Mouse (Mus musculus): ENCODE data around the gene Ifitm2. TPM values are rescaled to one million over a fixed set of nuclear protein-coding genes. Genes with fewer than 3 reads are reported as not detected.

Gene Ifitm2
- total and polyA plus RNA-seq, 3 experiments, result 136 to 381 (median 213) TPM

GRCm38 (mm10) chr7:140990185-140990584, 34.4 kb upstream of the Ifitm2 start:
- Histone ChIP-seq H3K27me3 (replicated peaks) (no peaks in the 10 kb centered on the region), H3K9me3 (replicated peaks; ENCODE audit: low read length) (peaks cover 7% of the 10 kb centered on the region), H3K4me1 (ENCODE audit: control insufficient read depth in 1 of 2, insufficient read depth in 2 of 2) (peaks cover 29 to 44% of the 10 kb centered on the region in 2 experiments), H3K79me2 (replicated peaks; ENCODE audit: control insufficient read depth, extremely low read depth, insufficient read depth, poor library complexity, severe bottlenecking) (no peaks in the 10 kb centered on the region), H3K27ac (ENCODE audit: insufficient read depth, low read depth) (no peak overlapping the region), H3K36me3 (replicated peaks in 1 of 2; ENCODE audit: control insufficient read depth in 1 of 2, insufficient read depth in 1 of 2, low read length in 1 of 2) (no peaks in the 10 kb centered on the region), H3K4me2 (ENCODE audit: insufficient read depth, low read depth, poor library complexity, severe bottlenecking) (no peak overlapping the region), H3K4me3 (replicated peaks in 1 of 3; ENCODE audit: low read depth in 2 of 3, low read length in 2 of 3, poor library complexity in 1 of 3) (no peak overlapping the region), H3K9ac (ENCODE audit: insufficient read depth, low read depth) (no peak overlapping the region)
- in situ Hi-C loops (cut with MboI; ENCODE audit: low pct_ligation_motif_present, low pct_unique_long_range_greater_than_20kb, low sequenced_read_pairs) (loop anchor here (25.0 kb wide), 1 partner anchor 372 kb away; no protein-coding TSS in a partner anchor), dilution Hi-C loops (cut with MboI; ENCODE audit: extremely low pct_ligation_motif_present, extremely low pct_unique_long_range_greater_than_20kb, low sequenced_read_pairs) (no loop called here)
- TF ChIP-seq ETS1 (conservative IDR thresholded peaks at IDR 0.05; ENCODE audit: low read depth, low read length) (no peak), PAX5 (IDR thresholded peaks at IDR 0.05; ENCODE audit: low read length) (no peak), CHD2 (IDR thresholded peaks at IDR 0.05; ENCODE audit: low read length) (peak; percentile 46; the same call in 1 of the 2 replicates), JUN (IDR thresholded peaks at IDR 0.05; ENCODE audit: insufficient read depth, low read depth, low read length) (no peak), TBP (conservative IDR thresholded peaks at IDR 0.05; ENCODE audit: low read depth, low read length) (no peak)
- DNase-seq (ENCODE audit: extremely low read depth), result no peak

- Histone ChIP-seq H3K4me1 (ENCODE audit: control insufficient read depth in 1 of 2, insufficient read depth in 2 of 2) (peaks cover 29 to 44% of the 10 kb centered on the region in 2 experiments), H3K79me2 (replicated peaks; ENCODE audit: control insufficient read depth, extremely low read depth, insufficient read depth, poor library complexity, severe bottlenecking) (no peaks in the 10 kb centered on the region), H3K36me3 (replicated peaks in 1 of 2; ENCODE audit: control insufficient read depth in 1 of 2, insufficient read depth in 1 of 2, low read length in 1 of 2) (no peaks in the 10 kb centered on the region), H3K9ac (ENCODE audit: insufficient read depth, low read depth) (no peak overlapping the region), H3K27me3 (replicated peaks) (no peaks in the 10 kb centered on the region), H3K4me2 (ENCODE audit: insufficient read depth, low read depth, poor library complexity, severe bottlenecking) (no peak overlapping the region), H3K4me3 (replicated peaks in 1 of 3; ENCODE audit: low read depth in 2 of 3, low read length in 2 of 3, poor library complexity in 1 of 3) (no peak overlapping the region), H3K9me3 (replicated peaks; ENCODE audit: low read length) (peaks cover 7% of the 10 kb centered on the region), H3K27ac (ENCODE audit: insufficient read depth, low read depth) (peak overlapping the region; percentile 21; the same call in 1 of the 2 replicates)
- dilution Hi-C loops (cut with MboI; ENCODE audit: extremely low pct_ligation_motif_present, extremely low pct_unique_long_range_greater_than_20kb, low sequenced_read_pairs) (no loop called here), in situ Hi-C loops (cut with MboI; ENCODE audit: low pct_ligation_motif_present, low pct_unique_long_range_greater_than_20kb, low sequenced_read_pairs) (loop anchor here (25.0 kb wide), 1 partner anchor 373 kb away; no protein-coding TSS in a partner anchor)
- no peak for TF ChIP-seq POLR2AphosphoS2 (IDR thresholded peaks at IDR 0.05; ENCODE audit: low read depth, low read length)
- TF ChIP-seq GABPA (IDR thresholded peaks at IDR 0.05; ENCODE audit: insufficient replicate concordance, low read depth, low read length), result no peak
- no peak for DNase-seq (ENCODE audit: extremely low read depth)
Measured at GRCm38 (mm10) chr7:140989022-140989421, 33.2 kb upstream of the Ifitm2 start.

DNA sequence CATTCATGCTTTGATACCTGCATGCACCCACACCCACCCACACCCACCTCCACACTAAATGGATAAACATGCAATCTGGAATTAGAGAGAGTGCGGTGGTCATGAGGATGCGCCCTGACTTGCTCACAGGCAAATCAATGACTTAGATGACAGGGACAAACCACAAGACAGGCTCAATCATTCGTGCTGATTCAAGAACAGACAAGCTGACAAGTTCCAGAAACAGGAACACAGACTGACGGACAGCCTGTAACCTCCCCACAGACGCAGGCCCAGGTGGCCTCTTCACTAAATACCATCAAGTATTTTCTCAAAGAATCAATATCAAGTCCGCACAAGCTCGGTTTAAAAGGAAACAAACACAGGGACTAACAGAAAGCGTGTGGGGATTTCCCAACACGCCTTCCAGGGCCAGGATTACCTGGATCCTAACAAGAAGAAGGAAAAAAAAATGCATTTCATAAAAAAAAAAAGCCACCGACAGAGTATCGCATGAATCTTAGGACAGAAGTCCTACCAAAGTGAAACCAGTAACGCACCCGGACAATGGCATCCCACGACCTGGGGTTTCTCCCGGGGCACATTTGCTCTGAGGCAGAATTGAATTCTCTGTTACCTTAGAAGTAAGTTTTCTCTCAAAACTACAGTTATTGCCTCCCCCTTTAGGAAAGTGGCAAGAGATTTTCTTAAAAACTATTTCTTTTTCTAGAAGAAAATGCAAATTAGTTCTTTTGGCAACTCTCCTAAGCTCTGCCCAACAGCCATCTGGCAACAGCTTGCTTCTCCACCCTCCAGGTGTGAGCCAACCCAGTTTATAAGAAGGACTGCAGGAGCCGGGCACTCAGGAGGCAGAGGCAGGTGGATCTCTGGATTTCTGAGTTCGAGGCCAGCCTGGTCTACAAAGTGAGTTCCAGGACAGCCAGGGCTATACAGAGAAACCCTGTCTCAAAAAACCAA, 31.7 kb upstream of the Ifitm2 start:
- Histone ChIP-seq H3K9me3 (replicated peaks; ENCODE audit: low read length) (peaks cover 7% of the 10 kb centered on the region), H3K27me3 (replicated peaks) (no peaks in the 10 kb centered on the region), H3K4me3 (replicated peaks in 1 of 3; ENCODE audit: low read depth in 2 of 3, low read length in 2 of 3, poor library complexity in 1 of 3) (peak overlapping the region; percentile 6 to 47 (median 36)), H3K4me2 (ENCODE audit: insufficient read depth, low read depth, poor library complexity, severe bottlenecking) (peak overlapping the region; percentile 82), H3K27ac (ENCODE audit: insufficient read depth, low read depth) (peak overlapping the region; percentile 37), H3K79me2 (replicated peaks; ENCODE audit: control insufficient read depth, extremely low read depth, insufficient read depth, poor library complexity, severe bottlenecking) (no peaks in the 10 kb centered on the region), H3K36me3 (replicated peaks in 1 of 2; ENCODE audit: control insufficient read depth in 1 of 2, insufficient read depth in 1 of 2, low read length in 1 of 2) (no peaks in the 10 kb centered on the region), H3K4me1 (ENCODE audit: control insufficient read depth in 1 of 2, insufficient read depth in 2 of 2) (peaks cover 29 to 44% of the 10 kb centered on the region in 2 experiments), H3K9ac (ENCODE audit: insufficient read depth, low read depth) (peak overlapping the region; percentile 60)
- in situ Hi-C loops (cut with MboI; ENCODE audit: low pct_ligation_motif_present, low pct_unique_long_range_greater_than_20kb, low sequenced_read_pairs), result loop anchor here (25.0 kb wide), 1 partner anchor 375 kb away; no protein-coding TSS in a partner anchor
- dilution Hi-C loops (cut with MboI; ENCODE audit: extremely low pct_ligation_motif_present, extremely low pct_unique_long_range_greater_than_20kb, low sequenced_read_pairs), result no loop called here
- peak; percentile 86 for DNase-seq (ENCODE audit: extremely low read depth)
- TF ChIP-seq NRF1 (IDR thresholded peaks at IDR 0.05; ENCODE audit: low read depth, low read length), result peak; percentile 48; the same call in 1 of the 2 replicates
- TF ChIP-seq POLR2A (IDR thresholded peaks at IDR 0.05; ENCODE audit: low read depth, low read length), result 0 out of 2 replicates have a peak, but pooled peaks have one; percentile 25
- no peak for TF ChIP-seq PAX5 (IDR thresholded peaks at IDR 0.05; ENCODE audit: low read length)
- no peak for TF ChIP-seq ZKSCAN1 (IDR thresholded peaks at IDR 0.05; ENCODE audit: borderline replicate concordance, low read depth, low read length)
- TF ChIP-seq TCF12 (IDR thresholded peaks at IDR 0.05; ENCODE audit: low read depth, low read length), result peak; percentile 92
- TF ChIP-seq KAT2A (IDR thresholded peaks at IDR 0.05; ENCODE audit: insufficient replicate concordance, low read length), result no peak
- peak; percentile 55; the same call in 1 of the 2 replicates for TF ChIP-seq MAFK (IDR thresholded peaks at IDR 0.05; ENCODE audit: insufficient replicate concordance, low read length)
- no peak for TF ChIP-seq HCFC1 (IDR thresholded peaks at IDR 0.05; ENCODE audit: low read depth, low read length)
- peak; percentile 46; the same call in 1 of the 2 replicates for TF ChIP-seq JUN (IDR thresholded peaks at IDR 0.05; ENCODE audit: insufficient read depth, low read depth, low read length)
- peak; percentile 5; the same call in 1 of the 2 replicates for TF ChIP-seq SMC3 (IDR thresholded peaks at IDR 0.05; ENCODE audit: low read depth, low read length)
- no peak for TF ChIP-seq NELFE (IDR thresholded peaks at IDR 0.05; ENCODE audit: low read depth, low read length)
- TF ChIP-seq USF1 (IDR thresholded peaks at IDR 0.05; ENCODE audit: low read depth, low read length), result no peak
- TF ChIP-seq E2F4 (IDR thresholded peaks at IDR 0.05; ENCODE audit: insufficient replicate concordance, low read depth, low read length), result no peak
- no peak for TF ChIP-seq ZC3H11A (IDR thresholded peaks at IDR 0.05; ENCODE audit: low read depth, low read length)
- no peak for TF ChIP-seq ZMIZ1 (IDR thresholded peaks at IDR 0.05; ENCODE audit: low read depth, low read length)
- peak; percentile 59; the same call in 1 of the 2 replicates for TF ChIP-seq SIN3A (IDR thresholded peaks at IDR 0.05; ENCODE audit: low read length)
- no peak for TF ChIP-seq POLR2AphosphoS2 (IDR thresholded peaks at IDR 0.05; ENCODE audit: low read depth, low read length)
- no peak for TF ChIP-seq GABPA (IDR thresholded peaks at IDR 0.05; ENCODE audit: insufficient replicate concordance, low read depth, low read length)
